Mouse (Mus musculus): Measurements from ENCODE around the gene Mtrf1.

DNA sequence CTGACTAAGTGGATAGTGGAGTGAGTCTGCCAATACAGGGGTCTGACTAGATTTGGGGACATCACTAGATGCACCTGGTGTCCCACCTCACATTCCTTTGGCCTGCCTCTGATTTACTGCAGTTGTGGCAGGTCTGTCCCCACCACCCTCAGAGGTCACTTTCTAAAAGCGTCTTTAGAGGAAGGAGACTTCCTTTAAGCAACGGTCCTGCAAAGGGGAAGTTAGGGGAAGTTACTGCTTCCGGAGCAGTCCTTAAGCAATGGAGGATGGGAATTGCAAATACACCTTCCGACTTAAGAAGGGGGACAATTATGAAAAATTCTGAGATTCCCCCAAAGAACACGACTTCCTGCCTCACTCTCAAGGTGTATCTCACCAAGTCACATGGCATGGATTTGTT is 43.9 kb downstream of the Mtrf1 start:
- TF ChIP-seq CTCF (IDR thresholded peaks at IDR 0.05; ENCODE audit: borderline replicate concordance, extremely low read depth, insufficient read depth, insufficient read length) = no peak
- TF ChIP-seq POLR2A (IDR thresholded peaks at IDR 0.05; ENCODE audit: borderline replicate concordance, extremely low read depth, insufficient read depth, insufficient read length, poor library complexity, severe bottlenecking) = no peak

Measured in brain, embryonic 14.5 days (tissue).